Mouse (Mus musculus) intestine, embryonic 16.5 days (tissue): ENCODE data around the gene Gm10318. TPM values are rescaled to one million over a fixed set of nuclear protein-coding genes. Genes with fewer than 3 reads are reported as not detected.
A peak's percentile ranks its signal among the peaks of the same experiment; 100 is the strongest.

ENCODE experiments used
- ATAC-seq: fragments of 200-750 bp; cut with Nextera tagmentation; 2 replicates; pipeline ENCODE4 v1.8.0; 2017; ENCODE audit warnings: moderate TSS enrichment, moderate library complexity
- H3K27ac ChIP-seq: fragments of 300-500 bp; sonication (generic); 2 replicates; pipeline ENCODE4 v1.5.1; 2014; ENCODE audit warnings: mild to moderate bottlenecking, low read length
- H3K27me3 ChIP-seq: fragments of 300-500 bp; sonication (generic); replicated peaks from 2 replicates; pipeline ENCODE4 v1.6.1; 2014; ENCODE audit warnings: low read length, control low read depth, mixed read lengths; ENCODE audit not compliant: control insufficient read depth, insufficient read depth
- H3K36me3 ChIP-seq: fragments of 300-500 bp; sonication (generic); 2 replicates; pipeline ENCODE4 v1.6.1; 2014; ENCODE audit warnings: low read length, control low read depth; ENCODE audit not compliant: control insufficient read depth, insufficient read depth
- H3K4me1 ChIP-seq: fragments of 300-500 bp; sonication (generic); 2 replicates; pipeline ENCODE4 v1.6.1; 2014; ENCODE audit warnings: low read length, control low read depth, mixed read lengths; ENCODE audit not compliant: control insufficient read depth, insufficient read depth
- H3K4me2 ChIP-seq: fragments of 300-500 bp; sonication (generic); 2 replicates; pipeline ENCODE4 v1.6.1; 2014; ENCODE audit warnings: low read depth, low read length, control low read depth
- H3K4me3 ChIP-seq: fragments of 300-500 bp; sonication (generic); 2 replicates; pipeline ENCODE4 v1.5.1; 2014; ENCODE audit warnings: mild to moderate bottlenecking, low read length
- H3K9ac ChIP-seq: fragments of 300-500 bp; sonication (generic); 2 replicates; pipeline ENCODE4 v1.6.1; 2014; ENCODE audit warnings: low read depth, low read length
- H3K9me3 ChIP-seq: fragments of 300-500 bp; sonication (generic); 2 replicates; pipeline ENCODE4 v1.6.1; 2016; ENCODE audit warnings: low read length, control low read depth; ENCODE audit not compliant: control insufficient read depth
- WGBS: fragments of 180-500 bp; shearing (Covaris S2); extraction: QIAGEN DNeasy Blood & Tissue Kit; methylation state at CpG from one replicate; pipeline ENCODE4 v1.1.7; 2014; 5-methylcytosine and 5-hydroxymethylcytosine counted together
- polyA plus RNA-seq: library from polyadenylated mRNA; unstranded; fragments of >200 nt; fragmentation: Nextera tagmentation; extraction: Ambion mirVana; gene quantifications from 2 replicates; pipeline ENCODE4 v1.2.1, GENCODE M21; 2015

The Gm10318 gene
- polyA plus RNA-seq, 1 experiment from 2014 or later, result not detected

GRCm38 (mm10) chr10:77846503-77846902 lies 6.2 kb upstream of the Gm10318 start, which contains the start of gene Gm36176:
Gene Gm36176, plus strand, starts transcription at chr10:77846803.
- Histone ChIP-seq H3K4me3 (no peak within 1 kb of the TSS), H3K9ac (no peak within 1 kb of the TSS), H3K4me1 (no peaks in the 10 kb centered on the region), H3K27me3 (no peaks in the 10 kb centered on the region), H3K27ac (no peak within 1 kb of the TSS), H3K4me2 (no peak within 1 kb of the TSS), H3K9me3 (peaks cover 12% of the 10 kb centered on the region), H3K36me3 (no peaks in the 10 kb centered on the region)
- 71% methylated on average over 3 of the region's 3 CpGs for WGBS
- ATAC-seq, result no peak

GRCm38 (mm10) chr10:77846961-77847360 lies 5.7 kb upstream of the Gm10318 start:
- Histone ChIP-seq H3K4me2 (no peak overlapping the region), H3K4me1 (no peaks in the 10 kb centered on the region), H3K9me3 (peaks cover 10% of the 10 kb centered on the region), H3K4me3 (no peak overlapping the region), H3K27me3 (no peaks in the 10 kb centered on the region), H3K27ac (no peak overlapping the region), H3K36me3 (no peaks in the 10 kb centered on the region), H3K9ac (no peak overlapping the region)
- WGBS, result 36% methylated on average over 2 of the region's 2 CpGs
- no peak for ATAC-seq

- 73% methylated on average over 2 of the region's 2 CpGs for WGBS
- Histone ChIP-seq H3K9me3 (peaks cover 10% of the 10 kb centered on the region), H3K36me3 (no peaks in the 10 kb centered on the region), H3K4me2 (no peak overlapping the region), H3K27me3 (no peaks in the 10 kb centered on the region), H3K4me1 (no peaks in the 10 kb centered on the region), H3K27ac (no peak overlapping the region), H3K4me3 (no peak overlapping the region), H3K9ac (no peak overlapping the region)
- ATAC-seq, result peak; percentile 58
Observed at GRCm38 (mm10) chr10:77847538-77847937, 5.1 kb upstream of the Gm10318 start.

GRCm38 (mm10) chr10:77861675-77862074 lies 9.0 kb downstream of the Gm10318 start, which contains the start of gene Gm3285:
Gene Gm3285, plus strand, starts transcription at chr10:77861975.
- H3K4me1 ChIP-seq, result 0 out of 2 replicates have a peak, but pooled peaks cover 2% of the 10 kb centered on the region
- H3K9ac ChIP-seq, result no peak within 1 kb of the TSS
- H3K27ac ChIP-seq, result no peak within 1 kb of the TSS
- ATAC-seq, result no peak
- no peaks in the 10 kb centered on the region for H3K27me3 ChIP-seq
- H3K9me3 ChIP-seq, result no peaks in the 10 kb centered on the region
- H3K4me2 ChIP-seq, result no peak within 1 kb of the TSS
- H3K36me3 ChIP-seq, result no peaks in the 10 kb centered on the region
- no peak within 1 kb of the TSS for H3K4me3 ChIP-seq
- 50% methylated on average over 7 of the region's 7 CpGs for WGBS

- WGBS, result 26% methylated on average over 14 of the region's 14 CpGs
- no peaks in the 10 kb centered on the region for H3K27me3 ChIP-seq
- 0 out of 2 replicates have a peak, but pooled peaks cover 2% of the 10 kb centered on the region for H3K4me1 ChIP-seq
- no peak overlapping the region for H3K27ac ChIP-seq
- peak overlapping the region; percentile 51 for H3K4me2 ChIP-seq
- H3K9me3 ChIP-seq, result no peaks in the 10 kb centered on the region
- H3K9ac ChIP-seq, result peak overlapping the region; percentile 52
- peak overlapping the region; percentile 35 for H3K4me3 ChIP-seq
- peak; percentile 97 for ATAC-seq
- H3K36me3 ChIP-seq, result no peaks in the 10 kb centered on the region
Observed at GRCm38 (mm10) chr10:77864067-77864761, 11.6 kb downstream of the Gm10318 start.

- Histone ChIP-seq H3K27me3 (no peaks in the 10 kb centered on the region), H3K9ac (peak overlapping the region; percentile 52), H3K4me3 (peak overlapping the region; percentile 35), H3K9me3 (no peaks in the 10 kb centered on the region), H3K36me3 (no peaks in the 10 kb centered on the region), H3K4me2 (peak overlapping the region; percentile 51), H3K27ac (no peak overlapping the region), H3K4me1 (0 out of 2 replicates have a peak, but pooled peaks cover 2% of the 10 kb centered on the region)
- 29% methylated on average over 11 of the region's 11 CpGs for WGBS
- no peak; the same call in 1 of the 2 replicates for ATAC-seq
Observed at GRCm38 (mm10) chr10:77864762-77865143, 12.1 kb downstream of the Gm10318 start.

- WGBS, result 6% methylated on average over 1 of the region's 1 CpGs
- ATAC-seq, result no peak
Observed at GRCm38 (mm10) chr10:77867546-77867945, 14.9 kb downstream of the Gm10318 start.

GRCm38 (mm10) chr10:77869651-77870050 lies 17.0 kb downstream of the Gm10318 start:
- H3K27me3 ChIP-seq, result no peaks in the 10 kb centered on the region
- 82% methylated on average over 7 of the region's 7 CpGs for WGBS
- H3K4me3 ChIP-seq, result no peak overlapping the region
- no peak overlapping the region for H3K27ac ChIP-seq
- H3K4me2 ChIP-seq, result no peak overlapping the region
- no peak overlapping the region for H3K9ac ChIP-seq
- ATAC-seq, result no peak
- no peaks in the 10 kb centered on the region for H3K36me3 ChIP-seq
- H3K9me3 ChIP-seq, result no peaks in the 10 kb centered on the region
- H3K4me1 ChIP-seq, result 0 out of 2 replicates have a peak, but pooled peaks cover 2% of the 10 kb centered on the region

More at GRCm38 (mm10) chr10:77867546-77867945, 14.9 kb downstream of the Gm10318 start:
- Histone ChIP-seq H3K36me3 (no peaks in the 10 kb centered on the region), H3K9ac (no peak overlapping the region), H3K4me3 (no peak overlapping the region), H3K9me3 (no peaks in the 10 kb centered on the region), H3K4me2 (no peak overlapping the region), H3K27ac (no peak overlapping the region), H3K4me1 (0 out of 2 replicates have a peak, but pooled peaks cover 2% of the 10 kb centered on the region), H3K27me3 (no peaks in the 10 kb centered on the region)

GRCm38 (mm10) chr10:77878985-77879384 lies 26.3 kb downstream of the Gm10318 start:
- 66% methylated on average over 6 of the region's 6 CpGs for WGBS
- no peak overlapping the region for H3K9ac ChIP-seq

More at GRCm38 (mm10) chr10:77878985-77879384, 26.3 kb downstream of the Gm10318 start:
- Histone ChIP-seq H3K36me3 (no peaks in the 10 kb centered on the region), H3K27me3 (no peaks in the 10 kb centered on the region), H3K27ac (no peak overlapping the region), H3K9me3 (no peaks in the 10 kb centered on the region), H3K4me3 (no peak overlapping the region), H3K4me1 (no peaks in the 10 kb centered on the region), H3K4me2 (no peak overlapping the region)
- no peak for ATAC-seq
